Mouse (Mus musculus) heart, postnatal 0 days (tissue): ENCODE data around the gene Rgs6.

ENCODE experiments used
- CTCF ChIP-seq: IDR thresholded peaks from 2 replicates; pipeline ENCODE4 v1.5.1; 2016; ENCODE audit warnings: antibody characterized with exemption, control low read depth, low read depth
- EP300 ChIP-seq: IDR thresholded peaks from 2 replicates; pipeline ENCODE4 v1.6.1; 2016; ENCODE audit warnings: antibody characterized with exemption, low read depth

GRCm38 (mm10) chr12:83026985-83027384 lies 438.9 kb downstream of the Rgs6 start:
- 0 out of 2 replicates have a peak, but pooled peaks have one; percentile 19 for TF ChIP-seq CTCF
- no peak for TF ChIP-seq EP300
